Mouse (Mus musculus) stomach, postnatal 0 days (tissue): ENCODE results near the gene Sema6d. TPM values are rescaled to one million over a fixed set of nuclear protein-coding genes. Genes with fewer than 3 reads are reported as not detected.

ENCODE experiments used
- ATAC-seq: fragments of 200-750 bp; cut with Nextera tagmentation; 2 replicates; pipeline ENCODE4 v1.8.0; 2017; ENCODE audit not compliant: low FRiP score, low TSS enrichment
- DNase-seq: peaks from one replicate; pipeline ENCODE4 v3.0.0-alpha.2; 2016; ENCODE audit warnings: low spot score
- H3K27ac ChIP-seq: fragments of 300-500 bp; sonication (generic); replicated peaks from 2 replicates; pipeline ENCODE4 v1.5.1; 2014; ENCODE audit warnings: mild to moderate bottlenecking, control low read depth
- H3K27me3 ChIP-seq: fragments of 300-500 bp; sonication (generic); 2 replicates; pipeline ENCODE4 v1.6.1; 2014; ENCODE audit warnings: low read length; ENCODE audit not compliant: control insufficient read depth, insufficient read depth
- H3K36me3 ChIP-seq: fragments of 300-500 bp; sonication (generic); 2 replicates; pipeline ENCODE4 v1.6.1; 2014; ENCODE audit warnings: low read length, mixed read lengths; ENCODE audit not compliant: control insufficient read depth, insufficient read depth
- H3K4me1 ChIP-seq: fragments of 300-500 bp; sonication (generic); replicated peaks from 2 replicates; pipeline ENCODE4 v1.6.1; 2014; ENCODE audit warnings: antibody characterized with exemption; ENCODE audit not compliant: control insufficient read depth, insufficient read depth
- H3K4me2 ChIP-seq: fragments of 300-500 bp; sonication (generic); replicated peaks from 2 replicates; pipeline ENCODE4 v1.6.1; 2014; ENCODE audit warnings: low read depth, mild to moderate bottlenecking, control low read depth, moderate library complexity
- H3K4me3 ChIP-seq: fragments of 300-500 bp; sonication (generic); 2 replicates; pipeline ENCODE4 v1.5.1; 2014; ENCODE audit warnings: low read depth, low read length, control low read depth
- H3K9ac ChIP-seq: fragments of 300-500 bp; sonication (generic); 2 replicates; pipeline ENCODE4 v1.6.1; 2014; ENCODE audit warnings: mild to moderate bottlenecking, low read length, control low read depth, mixed read lengths
- H3K9me3 ChIP-seq: fragments of 300-500 bp; sonication (generic); 2 replicates; pipeline ENCODE4 v1.6.1; 2016; ENCODE audit warnings: low read length; ENCODE audit not compliant: control insufficient read depth
- CTCF ChIP-seq: IDR thresholded peaks from 2 replicates; pipeline ENCODE4 v1.5.1; 2016; ENCODE audit warnings: antibody characterized with exemption, low read depth, mild to moderate bottlenecking, moderate library complexity
- EP300 ChIP-seq: optimal IDR thresholded peaks from 2 replicates; pipeline ENCODE3; 2016; ENCODE audit warnings: antibody characterized with exemption
- WGBS: fragments of 180-500 bp; shearing (Covaris S2); extraction: QIAGEN DNeasy Blood & Tissue Kit; methylation state at CpG from one replicate; pipeline ENCODE4 v1.1.7; 2014; 5-methylcytosine and 5-hydroxymethylcytosine counted together
- polyA plus RNA-seq: library from polyadenylated mRNA; unstranded; fragments of >200 nt; fragmentation: Nextera tagmentation; extraction: Ambion mirVana; gene quantifications from 2 replicates; pipeline ENCODE4 v1.2.1, GENCODE M21; 2015

The Sema6d gene
- polyA plus RNA-seq, 1 experiment from 2014 or later = 2.1 TPM

- WGBS = 96% methylated on average over 2 of the region's 2 CpGs
- no peak for DNase-seq
- Histone ChIP-seq H3K4me2 (no peak overlapping the region), H3K36me3 (no peaks in the 10 kb centered on the region), H3K4me1 (no peaks in the 10 kb centered on the region), H3K27me3 (no peaks in the 10 kb centered on the region), H3K9me3 (no peaks in the 10 kb centered on the region), H3K9ac (no peak overlapping the region), H3K4me3 (no peak overlapping the region), H3K27ac (no peak overlapping the region)
- no peak for TF ChIP-seq CTCF
- TF ChIP-seq EP300 = no peak
- no peak for ATAC-seq
Observed at GRCm38 (mm10) chr2:124285109-124285508, 195.3 kb downstream of the Sema6d start.

GRCm38 (mm10) chr2:124289356-124289755 is 199.6 kb downstream of the Sema6d start:
- TF ChIP-seq CTCF (no peak), EP300 (no peak)
- WGBS = 74% methylated on average over 2 of the region's 2 CpGs
- no peak for ATAC-seq
- Histone ChIP-seq H3K9me3 (no peaks in the 10 kb centered on the region), H3K27ac (no peak overlapping the region), H3K9ac (no peak overlapping the region), H3K36me3 (no peaks in the 10 kb centered on the region), H3K4me1 (no peaks in the 10 kb centered on the region), H3K4me2 (no peak overlapping the region), H3K27me3 (no peaks in the 10 kb centered on the region), H3K4me3 (no peak overlapping the region)
- DNase-seq = no peak

- ATAC-seq = no peak
Observed at GRCm38 (mm10) chr2:124291145-124291544, 201.4 kb downstream of the Sema6d start.

GRCm38 (mm10) chr2:124293601-124294000 is 203.8 kb downstream of the Sema6d start:
- Histone ChIP-seq H3K27me3 (no peaks in the 10 kb centered on the region), H3K4me3 (no peak overlapping the region), H3K36me3 (no peaks in the 10 kb centered on the region), H3K4me2 (no peak overlapping the region), H3K9me3 (no peaks in the 10 kb centered on the region), H3K9ac (no peak overlapping the region), H3K4me1 (no peaks in the 10 kb centered on the region), H3K27ac (no peak overlapping the region)
- TF ChIP-seq CTCF = no peak
- TF ChIP-seq EP300 = no peak
- WGBS = 85% methylated on average over 2 of the region's 2 CpGs
- DNase-seq (no peak), ATAC-seq (no peak)

More at GRCm38 (mm10) chr2:124291145-124291544, 201.4 kb downstream of the Sema6d start:
- Histone ChIP-seq H3K4me2 (no peak overlapping the region), H3K36me3 (no peaks in the 10 kb centered on the region), H3K4me1 (no peaks in the 10 kb centered on the region), H3K27ac (no peak overlapping the region), H3K4me3 (no peak overlapping the region), H3K9ac (no peak overlapping the region), H3K9me3 (no peaks in the 10 kb centered on the region), H3K27me3 (no peaks in the 10 kb centered on the region)
- WGBS = 88% methylated on average over 3 of the region's 3 CpGs
- TF ChIP-seq EP300 (no peak), CTCF (no peak)
- DNase-seq = no peak

- H3K4me1 ChIP-seq = no peaks in the 10 kb centered on the region
- H3K36me3 ChIP-seq = no peaks in the 10 kb centered on the region
- H3K9me3 ChIP-seq = no peaks in the 10 kb centered on the region
- H3K4me3 ChIP-seq = no peak overlapping the region
- no peak overlapping the region for H3K27ac ChIP-seq
- 50% methylated on average over 5 of the region's 5 CpGs for WGBS
- TF ChIP-seq EP300 = no peak
- TF ChIP-seq CTCF = no peak
- DNase-seq (no peak), ATAC-seq (no peak)
- H3K4me2 ChIP-seq = no peak overlapping the region
- no peaks in the 10 kb centered on the region for H3K27me3 ChIP-seq
- H3K9ac ChIP-seq = no peak overlapping the region
Observed at GRCm38 (mm10) chr2:124298351-124298750, 208.6 kb downstream of the Sema6d start.

- 39% methylated on average over 1 of the region's 1 CpGs for WGBS
- no peak for TF ChIP-seq EP300
- peak; percentile 65 for TF ChIP-seq CTCF
- ATAC-seq (no peak), DNase-seq (no peak)
- Histone ChIP-seq H3K9ac (no peak overlapping the region), H3K36me3 (no peaks in the 10 kb centered on the region), H3K4me2 (no peak overlapping the region), H3K9me3 (no peaks in the 10 kb centered on the region), H3K27me3 (no peaks in the 10 kb centered on the region), H3K4me1 (no peaks in the 10 kb centered on the region), H3K4me3 (no peak overlapping the region), H3K27ac (no peak overlapping the region)
Observed at GRCm38 (mm10) chr2:124298872-124299271, 209.1 kb downstream of the Sema6d start.

- no peak for TF ChIP-seq EP300
- no peak for TF ChIP-seq CTCF
- H3K4me1 ChIP-seq = no peaks in the 10 kb centered on the region
- H3K27ac ChIP-seq = no peak overlapping the region
- no peaks in the 10 kb centered on the region for H3K27me3 ChIP-seq
- ATAC-seq (no peak), DNase-seq (no peak)
- WGBS = 58% methylated on average over 2 of the region's 2 CpGs
- H3K9me3 ChIP-seq = no peaks in the 10 kb centered on the region
- H3K4me3 ChIP-seq = no peak overlapping the region
- no peak overlapping the region for H3K9ac ChIP-seq
- H3K4me2 ChIP-seq = no peak overlapping the region
- H3K36me3 ChIP-seq = no peaks in the 10 kb centered on the region
Observed at GRCm38 (mm10) chr2:124308605-124309004, 218.8 kb downstream of the Sema6d start.
